Mouse (Mus musculus): ENCODE results near the gene Dusp23.

Dusp23 gene

GRCm38 (mm10) chr1:172632451-172633326, at the start of gene Dusp23:
Gene Dusp23, minus strand, starts transcription at chr1:172632962.
- peak; percentile 98 for DNase-seq

- DNase-seq: no peak
These were observed 48.0 kb upstream of the Dusp23 start for GRCm38 (mm10) chr1:172680742-172681141.

- no peak for DNase-seq
These were observed 38.0 kb upstream of the Dusp23 start for GRCm38 (mm10) chr1:172670716-172671115.

GRCm38 (mm10) chr1:172667597-172667996, 34.8 kb upstream of the Dusp23 start:
- DNase-seq: no peak

GRCm38 (mm10) chr1:172665457-172665856, 32.7 kb upstream of the Dusp23 start:
- DNase-seq: no peak

GRCm38 (mm10) chr1:172659688-172660087, 26.9 kb upstream of the Dusp23 start:
- no peak for DNase-seq

- no peak for DNase-seq
These were observed 24.5 kb upstream of the Dusp23 start for GRCm38 (mm10) chr1:172657266-172657665.

- no peak for DNase-seq
These were observed 21.1 kb upstream of the Dusp23 start for GRCm38 (mm10) chr1:172653900-172654299.

- DNase-seq: no peak
These were observed 19.4 kb upstream of the Dusp23 start for GRCm38 (mm10) chr1:172652040-172652662.

- no peak for DNase-seq
These were observed 18.7 kb upstream of the Dusp23 start for GRCm38 (mm10) chr1:172651288-172651987.

- DNase-seq: no peak
These were observed 17.9 kb upstream of the Dusp23 start for GRCm38 (mm10) chr1:172650519-172651287.

- no peak for DNase-seq
These were observed 16.6 kb upstream of the Dusp23 start for GRCm38 (mm10) chr1:172649396-172649795.

- no peak for DNase-seq
These were observed 14.5 kb upstream of the Dusp23 start for GRCm38 (mm10) chr1:172647236-172647635.

- DNase-seq: no peak
These were observed 6.0 kb upstream of the Dusp23 start for GRCm38 (mm10) chr1:172638781-172639180.

- DNase-seq: no peak
These were observed 5.0 kb upstream of the Dusp23 start for GRCm38 (mm10) chr1:172637801-172638200.

- DNase-seq: no peak
These were observed 3.5 kb upstream of the Dusp23 start for GRCm38 (mm10) chr1:172636266-172636665.

GRCm38 (mm10) chr1:172635258-172635657, 2.5 kb upstream of the Dusp23 start:
- DNase-seq: no peak

- DNase-seq: no peak
These were observed 1.4 kb upstream of the Dusp23 start for GRCm38 (mm10) chr1:172634136-172634535.

- DNase-seq: no peak
These were observed 1.0 kb downstream of the Dusp23 start for GRCm38 (mm10) chr1:172631721-172632120.

- DNase-seq: no peak
These were observed 2.9 kb downstream of the Dusp23 start for GRCm38 (mm10) chr1:172629831-172630230.

GRCm38 (mm10) chr1:172626306-172626705, 6.5 kb downstream of the Dusp23 start:
- DNase-seq: no peak

GRCm38 (mm10) chr1:172624081-172624480, 8.7 kb downstream of the Dusp23 start:
- no peak for DNase-seq

- DNase-seq: no peak
These were observed 9.2 kb downstream of the Dusp23 start for GRCm38 (mm10) chr1:172623599-172623998.

Measured in kidney, adult 9 months (tissue).